Mouse (Mus musculus) midbrain, embryonic 15.5 days (tissue): ENCODE measurements at regions not wholly inside any gene's neighbourhood (a gene's known extent, or its start where the extent isn't known, plus 50 kb on each side); places are given as distances from the start of the nearest gene placed in this dataset.
"Not testable (repeated sequence)": the region's sequence is repeated elsewhere in the genome, so short reads cannot be mapped to it uniquely, and the experiment has no call there.

ENCODE experiments used
- ATAC-seq: fragments of 200-750 bp; cut with Nextera tagmentation; replicated peaks from 2 replicates; pipeline ENCODE4 v1.8.0; 2017; ENCODE audit warnings: moderate TSS enrichment
- H3K27ac ChIP-seq: fragments of 300-500 bp; sonication (generic); 2 replicates; pipeline ENCODE4 v1.5.1; 2015; ENCODE audit warnings: mild to moderate bottlenecking, inconsistent platforms
- H3K27me3 ChIP-seq: fragments of 300-500 bp; sonication (generic); replicated peaks from 2 replicates; pipeline ENCODE4 v1.6.1; 2015; ENCODE audit warnings: inconsistent platforms
- H3K36me3 ChIP-seq: fragments of 300-500 bp; sonication (generic); replicated peaks from 2 replicates; pipeline ENCODE4 v1.6.1; 2015; ENCODE audit warnings: inconsistent platforms
- H3K4me1 ChIP-seq: fragments of 300-500 bp; sonication (generic); 2 replicates; pipeline ENCODE4 v1.6.1; 2015; ENCODE audit warnings: inconsistent platforms
- H3K4me2 ChIP-seq: fragments of 300-500 bp; sonication (generic); 2 replicates; pipeline ENCODE4 v1.6.1; 2015; ENCODE audit warnings: inconsistent platforms, mild to moderate bottlenecking, moderate library complexity
- H3K4me3 ChIP-seq: fragments of 300-500 bp; sonication (generic); 2 replicates; pipeline ENCODE4 v1.5.1; 2015; ENCODE audit warnings: mild to moderate bottlenecking, inconsistent platforms
- H3K9ac ChIP-seq: fragments of 300-500 bp; sonication (generic); 2 replicates; pipeline ENCODE4 v1.6.1; 2015; ENCODE audit warnings: mild to moderate bottlenecking, inconsistent platforms
- H3K9me3 ChIP-seq: fragments of 300-500 bp; sonication (generic); 2 replicates; pipeline ENCODE4 v1.6.1; 2016; ENCODE audit warnings: inconsistent platforms
- WGBS: fragments of 180-500 bp; shearing (Covaris S2); methylation state at CpG from one replicate; pipeline ENCODE4 v1.1.7; 2015; ENCODE audit warnings: mixed read lengths; 5-methylcytosine and 5-hydroxymethylcytosine counted together

DNA sequence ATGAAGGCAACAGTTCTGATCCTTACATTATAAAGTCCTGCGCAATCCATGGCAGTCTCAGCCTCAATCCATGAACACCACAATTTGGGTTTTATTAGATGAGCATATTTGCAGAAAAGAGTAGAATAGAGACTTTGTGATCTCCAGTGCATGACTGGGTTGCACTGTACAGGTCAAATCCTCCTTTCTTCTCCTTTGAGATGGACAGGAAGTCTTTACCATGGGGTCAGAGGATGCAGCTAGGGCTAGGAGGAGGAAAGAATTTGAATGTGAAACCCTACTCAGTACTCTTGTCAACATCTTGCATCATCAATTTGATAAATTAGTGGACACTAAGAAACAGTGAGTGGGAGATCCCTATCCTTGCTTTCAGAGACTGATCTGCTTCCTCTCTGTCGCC is 965.3 kb upstream of the Robo1 start:
- H3K4me2 ChIP-seq, result no peak overlapping the region
- 87% methylated on average over 2 of the region's 2 CpGs for WGBS
- no peak for ATAC-seq
- no peak overlapping the region for H3K9ac ChIP-seq
- H3K27ac ChIP-seq, result no peak overlapping the region
- H3K9me3 ChIP-seq, result no peaks in the 10 kb centered on the region
- H3K4me3 ChIP-seq, result no peak overlapping the region
- H3K4me1 ChIP-seq, result no peaks in the 10 kb centered on the region
- H3K27me3 ChIP-seq, result no peaks in the 10 kb centered on the region
- no peaks in the 10 kb centered on the region for H3K36me3 ChIP-seq

DNA sequence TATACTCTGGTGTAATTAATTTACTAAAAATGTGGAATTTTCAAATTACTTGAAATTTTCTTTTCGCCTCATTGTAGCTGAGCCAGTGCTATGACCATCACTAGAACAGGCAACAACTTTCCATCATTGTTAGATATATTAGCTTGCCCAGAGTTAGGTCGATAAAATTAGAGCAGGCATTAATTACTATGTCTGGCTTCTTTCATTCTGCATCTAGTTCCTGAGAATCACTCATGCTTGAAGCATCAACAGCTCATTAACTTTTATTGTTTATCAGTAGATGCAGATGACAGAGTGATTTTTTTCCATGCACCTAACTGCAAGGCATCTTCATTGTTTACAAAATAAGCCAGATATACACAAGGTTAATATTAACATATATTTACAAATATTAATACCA is 963.5 kb upstream of the Robo1 start:
- Histone ChIP-seq H3K27me3 (no peaks in the 10 kb centered on the region), H3K27ac (no peak overlapping the region), H3K4me3 (no peak overlapping the region), H3K4me1 (no peaks in the 10 kb centered on the region), H3K36me3 (no peaks in the 10 kb centered on the region), H3K9ac (no peak overlapping the region), H3K9me3 (no peaks in the 10 kb centered on the region), H3K4me2 (no peak overlapping the region)
- no peak for ATAC-seq
- WGBS, result 89% methylated on average over 2 of the region's 2 CpGs

GRCm38 (mm10) chr16:71391872-71392271 is 916.2 kb upstream of the Robo1 start:
- peak overlapping the region; percentile 24 for H3K4me2 ChIP-seq
- peak overlapping the region; percentile 63 for H3K27ac ChIP-seq
- no peaks in the 10 kb centered on the region for H3K27me3 ChIP-seq
- WGBS, result 17% methylated on average over 5 of the region's 5 CpGs
- no peaks in the 10 kb centered on the region for H3K36me3 ChIP-seq
- H3K9ac ChIP-seq, result no peak overlapping the region
- H3K9me3 ChIP-seq, result no peaks in the 10 kb centered on the region
- H3K4me1 ChIP-seq, result peaks cover 6% of the 10 kb centered on the region; the same call in 1 of the 2 replicates
- H3K4me3 ChIP-seq, result no peak overlapping the region
- ATAC-seq, result peak; percentile 85

DNA sequence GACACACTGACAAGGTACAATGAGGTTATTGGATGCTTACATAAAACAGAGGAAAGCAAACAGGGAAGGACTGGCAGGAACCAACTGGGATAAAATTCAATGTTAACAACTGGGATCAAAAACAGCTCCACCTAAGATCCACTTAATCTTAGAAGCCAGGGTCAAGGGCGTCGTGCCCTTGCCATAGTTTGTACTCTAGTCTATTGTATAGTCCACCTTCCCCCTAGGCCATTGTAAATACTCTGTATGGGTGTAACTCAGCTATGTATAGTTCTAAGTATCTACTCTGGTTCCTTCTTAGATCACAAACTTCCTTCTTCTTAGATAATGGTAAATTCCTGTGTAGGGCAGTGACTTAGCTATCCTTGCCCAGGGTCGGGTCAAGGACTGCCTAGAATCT is 873.3 kb upstream of the Robo1 start:
- H3K9ac ChIP-seq, H3K4me1 ChIP-seq, H3K9me3 ChIP-seq, ATAC-seq, H3K36me3 ChIP-seq, H3K27ac ChIP-seq, H3K4me2 ChIP-seq, H3K4me3 ChIP-seq, H3K27me3 ChIP-seq: not testable (repeated sequence)
- WGBS, result 88% methylated on average over 3 of the region's 3 CpGs
